Mouse (Mus musculus) adrenal gland, adult 8-10 months (tissue): ENCODE data around the gene Gabrr2. TPM values are rescaled to one million over a fixed set of nuclear protein-coding genes. Genes with fewer than 3 reads are reported as not detected.
A peak's percentile ranks its signal among the peaks of the same experiment; 100 is the strongest.

ENCODE experiments used
- DNase-seq: peaks from one replicate; pipeline ENCODE4 v3.0.0; 2022
- total RNA-seq, 4 experiments: library from RNA; stranded (reverse); gene quantifications; 2 replicates each; pipeline ENCODE4 v1.2.4; 2022

Gene Gabrr2
- under 1 TPM in 2 of 4 experiments, not detected in 2; 0.71 to 0.89 TPM for total RNA-seq

DNA sequence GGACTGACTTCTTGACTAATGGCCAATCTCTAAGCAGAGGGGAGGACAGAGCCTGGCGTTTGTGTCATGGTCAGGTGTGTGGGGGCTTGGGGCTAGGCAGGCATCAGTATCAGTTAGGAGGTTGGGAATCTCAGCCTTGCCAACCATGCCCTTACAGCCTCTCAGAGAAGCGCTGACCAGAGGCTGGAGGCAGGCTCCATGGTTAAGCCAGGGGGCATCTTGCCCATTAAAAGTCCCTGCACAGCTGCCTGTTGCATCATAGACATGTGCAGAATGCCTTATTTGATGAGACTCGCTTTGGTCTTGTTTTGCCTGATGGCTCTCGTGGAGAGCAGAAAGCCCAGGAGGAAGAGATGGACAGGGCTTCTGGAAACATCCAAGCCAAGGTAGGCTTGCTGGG is at the start of gene Gabrr2:
Gene Gabrr2, plus strand, starts transcription at position 19 of the 400 bp plus-strand sequence.
- no peak for DNase-seq

DNA sequence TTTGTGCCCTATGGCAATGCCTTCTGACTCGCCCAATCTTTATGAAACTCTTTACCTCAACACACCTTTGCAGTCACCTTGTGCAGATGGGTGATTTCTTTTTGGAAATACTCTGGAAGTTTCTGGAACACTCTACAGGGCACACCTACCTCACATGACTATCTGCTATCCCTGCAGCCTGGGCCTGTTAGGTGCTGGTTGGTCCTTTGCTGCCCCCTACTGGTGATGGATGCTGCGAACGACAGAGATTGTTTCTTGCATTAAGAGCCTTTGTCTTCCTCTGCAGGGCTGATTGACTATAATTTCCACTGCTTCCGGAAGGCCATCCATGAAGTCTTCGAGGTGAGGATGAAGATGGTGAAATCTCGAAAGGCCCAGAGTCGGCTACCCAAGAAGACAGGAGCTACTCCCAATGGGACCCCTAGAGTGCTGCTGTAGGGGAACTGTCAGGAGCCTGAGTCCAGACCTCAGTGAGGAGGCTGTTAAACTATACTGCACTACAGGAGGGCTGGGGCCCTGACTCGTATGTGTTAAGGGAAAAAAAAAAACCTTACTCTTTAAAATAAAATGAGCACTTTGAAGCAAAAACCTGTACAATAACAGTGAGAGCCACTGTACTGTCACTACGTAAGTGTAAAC is 44.3 kb upstream of the Gabrr2 start:
- DNase-seq: peak; percentile 71

- DNase-seq: no peak
Observed at GRCm38 (mm10) chr4:33024420-33024819, 38.4 kb upstream of the Gabrr2 start.

- DNase-seq: no peak
Observed at GRCm38 (mm10) chr4:33029104-33029503, 33.7 kb upstream of the Gabrr2 start.

DNA sequence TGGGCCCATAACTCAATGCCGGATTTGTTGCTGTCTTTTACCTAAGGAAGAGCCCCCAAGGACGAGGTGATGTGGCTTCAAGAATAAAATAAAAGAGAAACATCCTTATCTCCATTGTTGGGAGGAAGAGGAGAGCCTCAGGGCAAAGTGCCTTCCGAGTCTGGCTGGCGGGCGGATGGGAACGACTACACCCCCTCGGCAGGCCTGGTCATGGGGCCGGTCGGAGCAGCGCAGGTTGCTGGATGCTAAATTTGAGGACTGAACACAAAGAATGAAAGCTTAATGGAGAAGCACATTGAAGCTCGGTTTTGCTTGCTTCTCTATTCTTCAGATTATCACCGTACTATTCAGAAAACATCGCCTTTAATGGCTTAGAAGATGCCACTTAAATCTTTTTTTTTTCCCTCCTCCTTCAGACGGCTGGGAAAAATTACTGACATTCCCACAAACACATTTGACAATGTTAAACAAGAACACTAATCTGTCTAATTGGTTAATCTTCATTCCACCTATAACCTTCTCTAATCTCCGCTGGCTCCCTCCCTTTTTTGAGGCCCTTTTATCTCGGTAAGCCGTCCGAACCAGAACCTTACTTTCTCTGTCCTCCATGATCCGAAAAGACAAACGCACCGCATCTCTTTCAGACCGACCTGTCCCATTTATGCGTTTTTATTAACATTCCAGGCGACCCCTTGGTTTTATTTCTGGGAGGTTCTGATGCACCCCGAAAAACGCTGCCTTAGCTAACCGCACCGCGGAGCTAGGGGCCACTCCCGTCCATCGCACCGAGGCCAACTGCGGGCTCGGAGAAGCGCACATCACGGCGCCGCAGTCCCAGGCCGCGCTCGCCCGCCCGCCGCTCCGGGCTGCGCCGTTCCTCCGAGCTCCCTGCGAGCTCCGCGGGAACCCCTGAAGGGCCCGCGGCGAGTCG is 32.3 kb upstream of the Gabrr2 start:
- peak; percentile 4 for DNase-seq

DNA sequence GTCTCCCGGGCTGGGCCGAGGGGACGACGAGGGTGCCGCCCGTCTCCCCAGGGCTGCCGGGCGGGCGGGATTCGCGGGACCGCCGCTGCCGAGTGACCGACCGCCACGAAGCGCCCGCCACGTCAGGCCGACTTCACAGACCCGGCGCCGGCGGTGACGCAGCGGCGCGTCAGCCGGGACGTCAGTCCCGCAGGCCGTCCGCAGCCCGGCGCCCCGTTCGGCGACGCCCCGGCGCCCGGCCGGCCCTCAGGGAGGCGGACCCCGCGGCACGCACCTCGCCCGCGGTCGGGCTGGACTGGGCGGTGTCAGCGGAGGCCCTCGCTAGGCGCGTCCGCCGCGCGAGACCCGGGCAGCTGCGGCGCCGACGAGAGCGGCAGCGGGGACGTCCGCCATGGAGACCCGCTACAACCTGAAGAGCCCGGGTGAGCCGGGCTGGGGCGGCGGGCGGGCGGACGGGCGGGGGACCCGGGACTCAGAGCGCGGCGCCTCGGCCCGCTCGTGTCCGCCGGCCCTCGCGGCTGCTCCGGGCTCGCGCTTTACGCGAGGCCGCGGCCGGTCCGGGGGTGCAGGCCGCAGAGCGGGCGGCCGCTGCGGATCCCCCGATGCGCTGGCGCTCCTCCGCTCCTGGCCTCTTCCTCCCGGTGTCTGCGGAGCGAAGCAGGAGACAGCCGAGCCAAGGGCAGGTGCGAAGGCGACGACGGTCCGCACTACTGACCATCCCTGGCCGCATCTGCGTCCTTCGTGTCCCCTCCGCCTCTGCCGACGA is 31.4 kb upstream of the Gabrr2 start, which contains the start of gene Ube2j1:
Gene Ube2j1, plus strand, starts transcription at position 222 of the 766 bp plus-strand sequence.
- DNase-seq: peak; percentile 89

- DNase-seq: no peak
Observed at GRCm38 (mm10) chr4:33032045-33032444, 30.8 kb upstream of the Gabrr2 start.

GRCm38 (mm10) chr4:33033515-33033914 is 29.3 kb upstream of the Gabrr2 start:
- no peak for DNase-seq

- no peak for DNase-seq
Observed at GRCm38 (mm10) chr4:33039826-33040225, 23.0 kb upstream of the Gabrr2 start.

DNA sequence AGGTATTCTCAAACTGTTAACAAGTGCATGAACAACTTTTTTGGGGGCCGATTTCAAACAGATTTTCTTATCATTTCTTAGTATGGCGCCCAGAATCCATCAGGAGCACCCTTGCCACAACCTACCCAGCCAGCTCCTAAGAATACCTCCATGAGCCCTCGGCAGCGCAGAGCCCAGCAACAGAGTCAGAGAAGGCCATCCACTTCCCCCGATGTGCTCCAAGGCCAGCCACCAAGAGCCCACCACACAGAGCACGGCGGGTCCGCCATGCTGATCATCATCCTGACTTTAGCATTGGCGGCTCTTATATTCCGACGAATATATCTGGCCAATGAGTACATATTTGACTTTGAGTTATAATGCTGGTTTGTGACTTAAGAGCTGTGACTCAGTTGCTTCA is 13.2 kb upstream of the Gabrr2 start:
- DNase-seq: no peak

- DNase-seq: no peak
Observed at GRCm38 (mm10) chr4:33052055-33052454, 10.7 kb upstream of the Gabrr2 start.

- DNase-seq: no peak
Observed at GRCm38 (mm10) chr4:33052650-33053049, 10.1 kb upstream of the Gabrr2 start.

DNA sequence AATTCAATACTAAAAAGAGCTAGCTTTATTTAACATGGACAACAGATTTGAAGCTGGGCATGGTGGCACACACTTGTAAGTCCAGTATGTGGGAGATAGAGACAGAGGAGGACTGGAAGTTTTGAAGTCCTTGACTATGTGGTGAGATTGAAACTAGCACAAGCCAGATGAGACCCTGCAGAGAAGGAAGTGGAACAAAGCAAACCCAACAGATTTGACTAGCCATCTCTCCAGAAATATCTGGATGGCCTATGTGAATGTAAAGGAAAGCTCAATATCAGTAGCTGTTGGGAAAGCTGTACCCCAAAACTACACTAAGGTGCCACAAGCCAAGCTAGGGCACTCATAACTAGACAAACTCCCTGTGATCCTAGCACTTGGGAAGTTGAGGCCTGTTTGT is 8.4 kb upstream of the Gabrr2 start:
- DNase-seq: no peak

DNA sequence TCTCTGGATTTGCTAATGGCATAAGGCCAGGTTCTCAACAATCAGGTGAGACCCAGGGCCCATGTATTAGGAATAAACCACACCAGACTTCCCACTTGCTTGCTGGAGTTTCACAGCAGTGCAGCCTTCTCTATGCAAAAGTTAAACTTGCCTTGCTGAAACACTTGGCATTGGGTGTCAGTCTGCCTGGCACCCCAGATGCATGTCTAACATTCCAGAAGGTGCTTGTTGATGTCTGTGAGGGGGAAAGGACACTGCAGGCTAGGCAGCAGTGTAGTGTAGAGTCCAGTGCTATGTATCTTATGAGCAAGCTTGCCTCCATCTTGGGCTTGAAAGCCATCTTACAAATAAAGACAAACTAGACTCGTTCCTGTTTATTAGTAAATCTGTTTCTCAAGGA is 6.5 kb upstream of the Gabrr2 start:
- DNase-seq: no peak

DNA sequence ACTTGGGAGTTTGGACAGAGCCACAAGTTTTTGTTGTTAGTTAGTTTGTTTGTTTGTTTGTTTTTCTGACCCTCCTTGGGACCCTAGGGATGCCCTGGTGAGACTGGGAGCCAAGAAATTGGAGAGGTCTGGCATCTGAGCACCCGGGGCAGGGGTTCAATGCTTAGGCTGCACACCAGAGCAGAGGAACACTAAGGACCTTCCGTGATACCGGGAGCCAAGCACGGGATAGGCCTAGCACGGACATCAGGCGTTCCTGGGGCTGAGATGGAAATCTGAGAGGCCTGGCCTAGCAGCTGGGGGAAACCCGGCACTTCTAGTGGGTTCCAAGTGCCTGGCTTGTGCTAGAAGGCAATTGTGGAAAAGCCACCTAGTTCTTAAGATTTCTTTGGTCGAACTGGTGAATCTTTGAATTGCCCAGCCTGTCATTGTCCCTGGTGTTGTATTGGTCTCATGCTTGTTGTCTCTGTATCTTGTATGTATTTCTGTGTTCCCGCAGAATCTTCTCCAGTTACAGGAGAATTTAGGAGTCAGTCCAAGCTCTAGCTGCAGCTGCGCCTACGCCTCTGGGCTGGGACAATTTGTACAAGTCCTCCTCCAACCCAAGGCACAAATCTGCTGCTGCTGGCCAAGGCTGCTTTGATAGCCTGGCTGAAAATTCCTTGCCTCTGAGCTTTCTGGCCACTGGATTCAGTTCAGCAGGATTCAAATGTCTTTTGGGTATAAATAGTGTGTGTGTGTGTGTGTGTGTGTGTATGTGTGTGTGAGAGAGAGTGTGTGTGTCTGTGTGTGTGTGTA is 4.7 kb upstream of the Gabrr2 start:
- no peak for DNase-seq

DNA sequence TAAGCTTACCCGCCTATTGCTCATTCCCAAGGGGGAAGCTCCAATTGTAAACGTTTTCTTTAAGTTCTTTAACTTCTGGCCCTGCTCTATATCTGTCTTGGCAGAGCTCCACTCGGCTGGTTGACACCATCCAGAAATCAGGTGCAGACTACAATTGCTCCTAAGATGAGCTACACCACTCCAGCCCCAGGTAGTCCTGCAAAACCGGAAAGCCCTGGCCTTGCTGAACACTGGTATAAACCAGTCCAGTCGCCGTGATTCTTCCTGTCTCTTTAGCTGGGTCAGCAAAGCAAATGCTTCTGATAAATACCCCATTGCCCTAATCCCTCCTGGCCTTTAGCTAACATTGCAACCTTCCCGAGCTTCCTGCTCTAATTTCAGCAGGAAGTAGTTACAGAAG is 1.6 kb upstream of the Gabrr2 start:
- DNase-seq: no peak

DNA sequence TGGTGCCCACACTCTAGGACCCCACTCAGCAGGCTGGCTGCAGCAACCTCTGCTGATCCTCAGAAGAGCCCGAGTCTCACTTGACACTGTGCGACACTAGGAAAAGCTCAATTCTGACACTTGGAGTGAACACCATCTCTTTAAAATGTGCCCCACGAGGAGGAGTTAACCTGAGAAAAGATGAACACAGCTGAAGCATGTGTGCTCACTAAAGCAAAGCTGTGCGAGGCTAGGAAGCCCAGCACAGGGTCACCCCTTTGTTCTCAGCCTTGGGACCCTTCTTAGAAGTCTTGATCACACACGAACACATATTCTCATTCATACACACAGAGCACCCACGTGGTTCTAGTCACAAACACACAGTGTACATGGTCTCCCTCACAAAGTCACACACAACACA is 2.2 kb downstream of the Gabrr2 start:
- no peak for DNase-seq

- DNase-seq: no peak
Observed at GRCm38 (mm10) chr4:33066223-33066960, 3.6 kb downstream of the Gabrr2 start.

- DNase-seq: no peak
Observed at GRCm38 (mm10) chr4:33067331-33067730, 4.5 kb downstream of the Gabrr2 start.

- DNase-seq: no peak
Observed at GRCm38 (mm10) chr4:33067826-33068225, 5.0 kb downstream of the Gabrr2 start.

- DNase-seq: no peak
Observed at GRCm38 (mm10) chr4:33068894-33069293, 6.1 kb downstream of the Gabrr2 start.
